Mouse (Mus musculus) inflammation-experienced regulatory T-cells, adult 6 months (primary cell): ENCODE results near the gene Trit1. TPM values are rescaled to one million over a fixed set of nuclear protein-coding genes. Genes with fewer than 3 reads are reported as not detected.
A peak's percentile ranks its signal among the peaks of the same experiment; 100 is the strongest.
"Not testable (repeated sequence)": the region's sequence is repeated elsewhere in the genome, so short reads cannot be mapped to it uniquely, and the experiment has no call there.

Experiments used
- ATAC-seq: one replicate; pipeline ENCODE4 v1.8.0; 2017
- polyA plus RNA-seq, 3 experiments: library from polyadenylated mRNA; unstranded; fragments of 100-300 nt; shearing (Covaris generic); gene quantifications; one replicate each; pipeline ENCODE4 v1.2.1; 2017

The Trit1 gene
- polyA plus RNA-seq = 10 to 100 TPM; 10.7 to 20.6 (median 19.9) TPM

- ATAC-seq = peak; percentile 98
Measured at GRCm38 (mm10) chr4:123016451-123016957, at the start of gene Trit1. Trit1 (plus strand) TSS chr4:123016597.

- ATAC-seq = no peak
Measured at GRCm38 (mm10) chr4:122968106-122968505, 48.3 kb upstream of the Trit1 start.

- no peak for ATAC-seq
Measured at GRCm38 (mm10) chr4:122971191-122971590, 45.2 kb upstream of the Trit1 start.

- no peak for ATAC-seq
Measured at GRCm38 (mm10) chr4:122971646-122972045, 44.8 kb upstream of the Trit1 start.

- no peak for ATAC-seq
Measured at GRCm38 (mm10) chr4:122972056-122972455, 44.3 kb upstream of the Trit1 start.

- no peak for ATAC-seq
Measured at GRCm38 (mm10) chr4:122974976-122975520, 41.3 kb upstream of the Trit1 start.

- no peak for ATAC-seq
Measured at GRCm38 (mm10) chr4:122976885-122977284, 39.5 kb upstream of the Trit1 start.

- ATAC-seq = no peak
Measured at GRCm38 (mm10) chr4:122978850-122979249, 37.5 kb upstream of the Trit1 start.

- no peak for ATAC-seq
Measured at GRCm38 (mm10) chr4:122979826-122980225, 36.6 kb upstream of the Trit1 start.

GRCm38 (mm10) chr4:122980684-122981083, 35.7 kb upstream of the Trit1 start:
- ATAC-seq = no peak

- ATAC-seq = no peak
Measured at GRCm38 (mm10) chr4:122981238-122981637, 35.2 kb upstream of the Trit1 start.

GRCm38 (mm10) chr4:122981930-122982329, 34.5 kb upstream of the Trit1 start:
- ATAC-seq = no peak

GRCm38 (mm10) chr4:122982537-122982936, 33.9 kb upstream of the Trit1 start:
- no peak for ATAC-seq

GRCm38 (mm10) chr4:122983486-122984261, 32.7 kb upstream of the Trit1 start:
- ATAC-seq = peak; percentile 51

GRCm38 (mm10) chr4:122985110-122985509, 31.3 kb upstream of the Trit1 start:
- peak; percentile 88 for ATAC-seq

- no peak for ATAC-seq
Measured at GRCm38 (mm10) chr4:122987421-122987820, 29.0 kb upstream of the Trit1 start.

- not testable (repeated sequence) for ATAC-seq
Measured at GRCm38 (mm10) chr4:122988004-122988403, 28.4 kb upstream of the Trit1 start.

GRCm38 (mm10) chr4:122991177-122991576, 25.2 kb upstream of the Trit1 start:
- ATAC-seq = no peak

GRCm38 (mm10) chr4:122992276-122992675, 24.1 kb upstream of the Trit1 start:
- no peak for ATAC-seq

GRCm38 (mm10) chr4:122995404-122996220, 20.8 kb upstream of the Trit1 start, which contains the start of gene Mycl:
Mycl (plus strand) TSS chr4:122995652.
- peak; percentile 85 for ATAC-seq

GRCm38 (mm10) chr4:122996221-122996617, 20.2 kb upstream of the Trit1 start:
- peak; percentile 27 for ATAC-seq

- ATAC-seq = peak; percentile 29
Measured at GRCm38 (mm10) chr4:122996618-122997381, 19.6 kb upstream of the Trit1 start.
